Mouse (Mus musculus) kidney, postnatal 36 days (tissue): ENCODE measurements around the gene Brsk1.

Source experiments
- DNase-seq, 2 experiments: peaks; one replicate each; pipeline ENCODE4 v3.0.0; 2021 to 2022; ENCODE audit warnings: mixed read lengths in 2 of 2

The Brsk1 gene

GRCm38 (mm10) chr7:4670655-4671255 lies 19.6 kb upstream of the Brsk1 start:
- DNase-seq, result no peak

DNA sequence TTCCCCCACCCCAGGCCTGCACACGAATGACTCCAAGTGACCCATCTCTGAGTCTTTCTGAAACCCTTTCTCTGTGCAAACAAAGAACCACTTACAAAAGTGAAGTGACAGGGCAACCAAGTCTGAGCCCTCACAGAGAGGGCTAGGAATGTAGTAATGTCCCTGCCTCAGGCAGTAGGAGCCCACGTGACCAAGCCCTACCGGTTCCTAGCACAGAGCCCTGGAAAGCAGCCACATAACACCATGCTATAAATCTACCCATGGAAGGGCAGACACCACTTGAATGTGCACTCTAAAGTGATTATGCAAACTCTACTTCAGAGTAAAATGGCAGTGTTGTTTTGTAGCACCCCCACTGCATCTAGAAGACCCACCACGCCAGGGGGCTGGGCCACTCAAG lies 18.4 kb upstream of the Brsk1 start:
- DNase-seq, result peak; percentile 56 to 57

- no peak for DNase-seq
Measured at GRCm38 (mm10) chr7:4674114-4674731, 16.2 kb upstream of the Brsk1 start.

DNA sequence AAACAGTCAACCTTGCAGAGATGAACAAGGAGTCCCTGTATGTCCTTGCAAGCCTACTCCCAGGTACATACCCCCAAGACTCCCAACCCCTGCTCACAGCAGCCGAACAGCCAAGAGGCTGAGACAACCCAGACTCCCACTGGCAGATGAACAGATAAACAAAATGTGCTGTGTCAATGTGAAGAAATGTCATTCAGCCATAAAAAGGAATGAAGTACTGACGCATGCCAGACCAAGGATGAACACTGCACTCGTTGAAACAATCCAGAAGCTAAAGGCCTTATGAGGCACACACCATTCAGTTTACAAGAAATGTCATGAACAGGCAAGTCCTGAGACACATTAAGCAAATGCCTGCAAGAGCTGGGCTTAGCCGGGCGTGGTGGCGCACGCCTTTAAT lies 15.2 kb upstream of the Brsk1 start:
- no peak for DNase-seq

GRCm38 (mm10) chr7:4683307-4683706 lies 7.1 kb upstream of the Brsk1 start:
- DNase-seq, result no peak

GRCm38 (mm10) chr7:4684203-4684602 lies 6.2 kb upstream of the Brsk1 start:
- DNase-seq, result no peak

GRCm38 (mm10) chr7:4684632-4685417 lies 5.6 kb upstream of the Brsk1 start, which contains the start of gene Hspbp1:
Gene Hspbp1 (minus strand): TSS chr7:4685068.
- peak; percentile 98 to 99 for DNase-seq

DNA sequence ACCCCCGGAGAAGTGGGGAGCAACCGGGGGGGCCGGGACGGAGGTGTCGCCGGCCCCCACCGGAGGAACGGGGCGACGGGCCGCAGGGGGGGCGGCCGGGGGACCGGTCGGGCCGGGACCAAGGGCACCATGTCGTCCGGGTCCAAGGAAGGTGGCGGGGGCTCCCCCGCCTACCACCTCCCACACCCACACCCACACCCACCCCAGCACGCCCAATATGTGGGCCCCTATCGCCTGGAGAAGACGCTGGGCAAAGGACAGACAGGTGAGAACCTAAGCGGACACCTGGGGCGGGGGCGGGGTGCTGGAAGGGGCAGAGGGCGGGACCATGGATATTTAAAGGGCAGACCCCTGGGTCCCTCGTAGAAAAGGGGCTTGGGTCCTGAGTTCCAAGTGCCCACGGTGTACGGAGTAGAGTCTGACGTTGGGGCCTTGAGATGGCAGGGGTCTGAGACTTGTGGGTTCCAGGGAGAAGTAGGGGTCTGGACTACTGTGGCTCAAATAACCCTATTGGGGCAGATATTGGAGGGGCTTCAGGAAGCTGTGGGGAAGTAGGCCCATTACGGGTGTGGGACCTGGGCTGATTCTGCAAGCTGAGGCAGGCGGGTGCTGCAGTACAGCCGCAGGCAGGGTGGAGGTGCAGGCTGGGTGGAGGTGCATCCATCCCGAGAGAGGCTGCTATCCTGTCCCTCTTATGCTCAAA lies 698 bp downstream of the Brsk1 start:
- no peak for DNase-seq

DNA sequence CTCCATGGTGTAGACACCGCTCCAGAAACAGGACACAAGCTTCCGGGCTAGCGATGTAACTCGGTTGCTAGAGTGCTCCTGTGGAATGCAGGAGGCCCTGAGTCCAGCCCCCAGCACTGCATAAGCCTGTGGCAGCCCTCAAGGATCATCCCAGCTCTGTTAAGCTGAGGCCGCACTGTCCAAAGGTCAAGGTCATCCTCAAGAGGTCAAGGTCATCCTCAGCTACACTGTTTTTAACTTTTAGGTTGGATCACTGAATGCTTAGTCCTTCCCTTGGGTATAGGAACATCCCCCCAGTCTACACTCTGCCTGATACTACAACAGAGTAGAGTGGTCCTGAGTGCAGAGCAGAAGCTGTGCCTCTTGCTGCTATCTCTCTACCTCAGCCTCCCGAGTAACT lies 2.6 kb downstream of the Brsk1 start:
- no peak for DNase-seq

DNA sequence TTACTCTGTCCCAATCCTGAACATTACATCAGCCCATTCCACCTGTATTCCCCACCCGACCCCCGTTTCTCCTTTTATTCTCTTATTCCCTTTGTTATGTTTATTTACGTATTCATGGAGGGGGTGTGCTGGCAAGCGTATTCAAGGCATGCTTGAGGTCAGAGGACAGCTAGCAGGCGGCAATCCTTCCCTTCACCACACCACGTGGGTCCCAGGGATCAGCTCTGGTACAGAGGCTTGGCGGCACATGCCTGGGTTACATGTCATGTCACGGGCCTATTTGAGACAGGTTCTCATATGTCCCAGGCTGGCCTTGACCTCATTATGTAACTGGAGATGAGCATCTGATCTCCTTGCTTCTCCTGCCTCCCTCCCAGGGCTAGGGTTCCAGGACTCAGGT lies 11.9 kb downstream of the Brsk1 start:
- no peak for DNase-seq

- no peak for DNase-seq
Measured at GRCm38 (mm10) chr7:4703195-4703594, 12.8 kb downstream of the Brsk1 start.

GRCm38 (mm10) chr7:4705098-4705497 lies 14.7 kb downstream of the Brsk1 start:
- DNase-seq, result peak; percentile 30 to 73

GRCm38 (mm10) chr7:4712594-4712993 lies 22.2 kb downstream of the Brsk1 start:
- no peak for DNase-seq

DNA sequence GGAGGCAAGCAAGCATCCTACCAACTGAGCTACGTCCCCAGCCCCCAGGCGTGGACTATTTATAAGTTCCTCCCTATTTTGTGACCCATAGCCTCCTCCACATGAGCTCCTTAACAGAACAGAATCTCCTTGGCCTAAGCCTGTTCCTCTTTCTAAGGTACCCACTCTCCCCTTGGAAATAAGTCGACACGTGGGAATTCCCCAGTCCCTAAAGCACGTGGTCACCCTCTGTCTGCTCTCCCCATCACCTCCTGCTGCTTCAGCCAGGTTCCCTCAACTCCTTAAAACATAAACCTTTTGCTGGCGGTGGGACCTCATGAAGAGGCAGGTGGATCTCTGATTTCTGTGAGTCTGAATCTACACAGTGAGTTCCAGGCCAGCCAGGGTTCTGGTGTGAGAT lies 26.6 kb downstream of the Brsk1 start:
- DNase-seq, result no peak

DNA sequence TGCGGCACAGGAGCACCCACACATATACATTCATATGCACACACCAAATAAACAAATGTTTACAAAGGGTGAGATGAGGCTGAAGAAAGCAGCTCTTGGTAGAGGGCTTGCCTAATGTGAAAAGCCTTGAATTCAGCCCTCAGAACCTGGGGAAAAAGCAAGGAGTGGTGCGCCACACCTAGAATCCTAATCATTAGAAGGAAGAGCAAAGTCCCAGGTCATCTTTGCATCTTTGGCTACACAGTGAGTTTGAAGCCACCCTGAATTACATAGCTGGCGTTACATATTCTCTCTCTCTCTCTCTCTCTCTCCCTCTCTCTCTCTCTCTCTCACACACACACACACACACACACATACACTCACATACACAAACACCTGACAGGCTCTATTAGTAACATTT lies 28.9 kb downstream of the Brsk1 start:
- DNase-seq, result no peak

DNA sequence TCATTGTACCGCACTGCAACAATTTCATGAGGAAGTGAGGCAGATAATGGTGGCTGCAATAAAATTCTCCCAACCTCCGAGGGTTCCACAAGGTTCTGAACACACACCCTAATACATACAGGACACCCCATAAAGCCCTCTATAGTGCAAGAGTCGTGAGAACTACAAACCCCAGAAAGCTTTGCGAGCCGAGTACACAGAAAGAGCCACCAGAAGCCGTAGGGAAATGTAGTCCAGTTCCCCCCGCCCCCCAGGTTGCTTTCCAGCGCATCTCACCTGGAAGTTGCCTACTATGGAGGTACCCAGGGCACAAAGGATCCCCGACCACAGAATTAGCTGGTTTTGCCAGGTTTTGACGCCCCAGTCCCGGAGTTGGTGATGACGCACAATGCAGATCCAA lies 33.1 kb downstream of the Brsk1 start:
- DNase-seq, result peak; percentile 20 to 41

GRCm38 (mm10) chr7:4724359-4724758 lies 34.0 kb downstream of the Brsk1 start:
- no peak for DNase-seq

- DNase-seq, result no peak
Measured at GRCm38 (mm10) chr7:4725169-4725568, 34.8 kb downstream of the Brsk1 start, which contains the start of gene Tmem150b. Gene Tmem150b (minus strand): TSS chr7:4725249.

DNA sequence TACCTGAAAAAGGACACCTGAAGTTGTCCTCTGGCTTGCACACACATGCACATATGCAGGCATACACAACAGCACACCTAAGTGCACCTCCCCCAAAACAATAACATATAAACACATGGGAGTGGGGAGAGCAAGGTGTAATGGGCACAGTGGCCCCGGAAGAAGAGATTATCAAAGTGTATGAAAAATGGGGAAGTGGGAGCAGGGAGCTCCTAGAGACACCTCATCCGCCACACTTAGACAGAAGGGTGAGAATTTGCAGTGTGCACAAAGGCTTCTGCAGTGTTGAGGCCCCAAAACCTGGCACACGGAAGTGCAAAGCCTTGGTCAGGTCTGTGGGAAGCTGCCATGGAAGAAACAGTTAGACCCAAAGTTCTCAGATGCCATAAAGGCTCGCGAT lies 40.7 kb downstream of the Brsk1 start:
- DNase-seq, result no peak

DNA sequence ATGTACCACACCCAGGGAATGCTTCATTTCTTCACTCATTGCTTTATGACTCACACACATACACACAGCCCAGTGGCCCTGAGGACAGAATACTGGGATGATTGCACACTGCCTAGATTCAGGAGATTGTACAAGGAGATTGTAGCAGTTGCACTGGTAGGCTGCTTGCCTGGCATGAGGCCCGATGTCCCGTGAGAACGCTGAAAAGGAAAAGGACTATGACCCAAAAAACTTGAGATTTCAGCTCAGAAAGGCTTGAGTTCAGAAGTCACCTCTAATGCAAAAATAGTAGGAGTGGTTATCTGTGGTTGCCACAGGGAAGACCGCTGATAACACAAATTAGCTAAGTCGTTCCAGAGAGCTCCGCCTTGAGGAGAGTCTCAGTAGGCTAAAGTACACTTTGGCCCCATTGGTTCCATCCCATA lies 42.6 kb downstream of the Brsk1 start:
- DNase-seq, result peak; percentile 39 to 72

GRCm38 (mm10) chr7:4739041-4739543 lies 48.7 kb downstream of the Brsk1 start:
- DNase-seq, result no peak

DNA sequence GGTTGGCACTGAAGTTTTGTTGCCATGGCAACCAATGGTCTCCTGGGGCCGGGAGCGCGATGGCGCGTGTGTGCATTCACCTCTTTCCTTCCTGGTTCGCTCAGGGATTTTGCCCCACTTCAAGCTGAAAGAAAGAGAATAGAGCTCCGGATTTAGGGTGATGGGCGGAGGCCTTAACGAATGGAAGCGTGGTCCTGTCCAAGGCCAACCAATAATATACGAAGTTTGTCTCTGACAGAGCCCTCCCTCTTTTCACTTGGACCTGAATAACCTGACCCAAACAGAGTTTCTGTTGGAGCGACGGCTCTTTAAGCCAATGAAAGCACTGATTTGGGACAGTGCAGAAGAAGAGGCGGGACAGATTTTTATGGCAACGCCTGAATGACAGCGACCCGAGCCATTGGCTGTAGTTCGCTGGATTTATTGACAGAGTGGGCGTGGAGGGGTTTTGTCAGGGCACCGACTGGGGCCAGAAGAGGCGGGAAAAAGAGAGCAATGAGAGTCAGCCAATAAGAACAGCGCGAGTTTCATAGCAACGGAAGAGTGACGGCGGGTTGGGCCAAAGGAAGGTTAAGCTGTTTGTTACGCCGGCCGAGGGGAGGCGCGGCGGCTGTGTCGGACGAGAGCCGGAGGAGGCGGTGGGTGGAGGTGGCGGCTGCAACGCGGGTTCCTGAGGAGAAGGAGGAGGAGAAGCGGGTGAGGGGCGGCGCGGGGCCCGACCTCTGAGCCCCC lies 49.3 kb downstream of the Brsk1 start, which contains the start of gene Kmt5c:
Gene Kmt5c, plus strand, starts transcription at position 572 of the 732 bp plus-strand sequence.
- DNase-seq, result peak; percentile 98 to 100
